Mouse (Mus musculus) embryonic fibroblast, embryonic 13.5 days (primary cell): ENCODE data around the gene Usp33.

Source experiments
- CTCF ChIP-seq: IDR thresholded peaks from 2 replicates; pipeline ENCODE4 v1.5.1; 2011; ENCODE audit warnings: mild to moderate bottlenecking, control low read depth, low read length, moderate library complexity, borderline replicate concordance; ENCODE audit not compliant: insufficient read depth
- POLR2A ChIP-seq: IDR thresholded peaks from 2 replicates; pipeline ENCODE4 v1.6.1; 2011; ENCODE audit warnings: low read depth, mild to moderate bottlenecking, control low read depth, low read length, moderate library complexity

- no peak for TF ChIP-seq CTCF
- no peak for TF ChIP-seq POLR2A
Observed at GRCm38 (mm10) chr3:152302991-152303390, 43.3 kb upstream of the Usp33 start.
